In genomic region chr10:69744181-69744580, GRCm38 (mm10) we compare ENCODE assay signal across 9 mouse cellular contexts.
DNase-seq lines count a peak whose midpoint lies in the region; ATAC-seq and TF ChIP-seq lines count a peak whose summit lies in the region.
"Had no signal": no experiment of that assay in that cellular context is flagged by ENCODE, and none has a peak within 500 bp of the region (broad histone marks: within the 10 kb centered on the region; RNA-seq: fewer than 3 reads in every experiment).

No protein-coding gene starts in this region.

- no peaks in the 10 kb centered on the region for H3K36me3 ChIP-seq in lung, embryonic 14.5 days (ENCODE audit: insufficient read depth)
- H3K36me3 ChIP-seq in embryonic facial prominence, embryonic 15.5 days, result no peaks in the 10 kb centered on the region
- H3K36me3 ChIP-seq in hindbrain, embryonic 15.5 days, result no peaks in the 10 kb centered on the region
- H3K36me3 ChIP-seq in midbrain, embryonic 16.5 days (ENCODE audit: control insufficient read depth, insufficient read depth, low read length), result no peaks in the 10 kb centered on the region

- no peak for ATAC-seq in lung, embryonic 14.5 days (ENCODE audit: insufficient read depth)
- no peak; the same call in 1 of the 2 replicates for ATAC-seq in embryonic facial prominence, embryonic 15.5 days (ENCODE audit: insufficient number of reproducible peaks, low FRiP score, low TSS enrichment, low read depth)
- ATAC-seq in hindbrain, embryonic 15.5 days (ENCODE audit: low FRiP score, low read depth), result peak; percentile 27
- ATAC-seq in midbrain, embryonic 16.5 days, result no peak

- no peaks in the 10 kb centered on the region for H3K27me3 ChIP-seq in lung, embryonic 14.5 days (ENCODE audit: insufficient read depth, low read length)
- H3K27me3 ChIP-seq in embryonic facial prominence, embryonic 15.5 days, result no peaks in the 10 kb centered on the region
- no peaks in the 10 kb centered on the region for H3K27me3 ChIP-seq in hindbrain, embryonic 15.5 days
- H3K27me3 ChIP-seq in midbrain, embryonic 16.5 days (ENCODE audit: control insufficient read depth, insufficient read depth, low read depth, low read length), result no peaks in the 10 kb centered on the region

- no peak overlapping the region for H3K9ac ChIP-seq in lung, embryonic 14.5 days
- no peak overlapping the region for H3K9ac ChIP-seq in embryonic facial prominence, embryonic 15.5 days
- H3K9ac ChIP-seq in hindbrain, embryonic 15.5 days, result no peak overlapping the region
- H3K9ac ChIP-seq in midbrain, embryonic 16.5 days (ENCODE audit: low read depth, low read length), result no peak overlapping the region

- 34% methylated on average over 8 of the region's 8 CpGs for WGBS in lung, embryonic 14.5 days
- 31% methylated on average over 8 of the region's 8 CpGs for WGBS in embryonic facial prominence, embryonic 15.5 days
- WGBS in hindbrain, embryonic 15.5 days, result 20% methylated on average over 8 of the region's 8 CpGs
- WGBS in midbrain, embryonic 16.5 days, result 29% methylated on average over 8 of the region's 8 CpGs

- DNase-seq in lung, embryonic 14.5 days, result peak; percentile 27
- DNase-seq in lung, postnatal 36 days, result no peak
- DNase-seq in adrenal gland, adult (ENCODE audit: inconsistent age in 2 of 2, low spot score in 1 of 2), result no peak
- DNase-seq in spleen, adult 12 weeks (ENCODE audit: low spot score), result no peak
- no peak for DNase-seq in T-cell, adult 2 months (ENCODE audit: low spot score)
- DNase-seq: lung, adult 18-20 months had no signal

- H3K27ac ChIP-seq in lung, embryonic 14.5 days (ENCODE audit: low read depth), result no peak overlapping the region
- H3K27ac ChIP-seq in embryonic facial prominence, embryonic 15.5 days (replicated peaks), result no peak overlapping the region
- H3K27ac ChIP-seq in hindbrain, embryonic 15.5 days (replicated peaks), result 0 out of 2 replicates have a peak overlapping the region, but pooled peaks have one; percentile 21
- 0 out of 2 replicates have a peak overlapping the region, but pooled peaks have one; percentile 24 for H3K27ac ChIP-seq in midbrain, embryonic 16.5 days (ENCODE audit: low read length)

- no peak for TF ChIP-seq CTCF in lung, embryonic 14.5 days (IDR thresholded peaks at IDR 0.05; ENCODE audit: low read depth)

- no peaks in the 10 kb centered on the region for H3K4me1 ChIP-seq in lung, embryonic 14.5 days (ENCODE audit: insufficient read depth)
- peaks cover 13% of the 10 kb centered on the region for H3K4me1 ChIP-seq in embryonic facial prominence, embryonic 15.5 days
- peaks cover 58% of the 10 kb centered on the region for H3K4me1 ChIP-seq in hindbrain, embryonic 15.5 days (replicated peaks)
- peaks cover 37% of the 10 kb centered on the region for H3K4me1 ChIP-seq in midbrain, embryonic 16.5 days (ENCODE audit: control insufficient read depth, insufficient read depth, low read length)

- H3K9me3 ChIP-seq in lung, embryonic 14.5 days (ENCODE audit: low read depth, low read length), result no peaks in the 10 kb centered on the region
- no peaks in the 10 kb centered on the region for H3K9me3 ChIP-seq in embryonic facial prominence, embryonic 15.5 days (replicated peaks)
- no peaks in the 10 kb centered on the region for H3K9me3 ChIP-seq in hindbrain, embryonic 15.5 days
- no peaks in the 10 kb centered on the region for H3K9me3 ChIP-seq in midbrain, embryonic 16.5 days (replicated peaks; ENCODE audit: control insufficient read depth, low read length, poor library complexity, severe bottlenecking)

- H3K4me3 ChIP-seq in lung, embryonic 14.5 days (ENCODE audit: low read depth, low read length), result no peak overlapping the region
- no peak overlapping the region for H3K4me3 ChIP-seq in embryonic facial prominence, embryonic 15.5 days (replicated peaks)
- H3K4me3 ChIP-seq in hindbrain, embryonic 15.5 days, result no peak overlapping the region
- H3K4me3 ChIP-seq in midbrain, embryonic 16.5 days (ENCODE audit: low read depth, low read length), result no peak overlapping the region

- no peak overlapping the region for H3K4me2 ChIP-seq in lung, embryonic 14.5 days
- 0 out of 2 replicates have a peak overlapping the region, but pooled peaks have one; percentile 3 for H3K4me2 ChIP-seq in embryonic facial prominence, embryonic 15.5 days (replicated peaks)
- H3K4me2 ChIP-seq in hindbrain, embryonic 15.5 days, result no peak overlapping the region
- no peak overlapping the region for H3K4me2 ChIP-seq in midbrain, embryonic 16.5 days (ENCODE audit: low read length)

Comparison
In these comparisons a context has a peak if more than half of its experiments do, and no peak if none do; other contexts are left out.
1. H3K27ac ChIP-seq: peak in hindbrain, embryonic 15.5 days (single experiment) and midbrain, embryonic 16.5 days (single experiment); none in lung, embryonic 14.5 days (single experiment) and embryonic facial prominence, embryonic 15.5 days (single experiment).